Mouse (Mus musculus) ovary, postnatal 10 days (tissue): Measurements from ENCODE around the gene Camta1.

Experiments used
- DNase-seq: peaks from one replicate; pipeline ENCODE4 v3.0.0; 2022; ENCODE audit warnings: low spot score

Gene Camta1

DNA sequence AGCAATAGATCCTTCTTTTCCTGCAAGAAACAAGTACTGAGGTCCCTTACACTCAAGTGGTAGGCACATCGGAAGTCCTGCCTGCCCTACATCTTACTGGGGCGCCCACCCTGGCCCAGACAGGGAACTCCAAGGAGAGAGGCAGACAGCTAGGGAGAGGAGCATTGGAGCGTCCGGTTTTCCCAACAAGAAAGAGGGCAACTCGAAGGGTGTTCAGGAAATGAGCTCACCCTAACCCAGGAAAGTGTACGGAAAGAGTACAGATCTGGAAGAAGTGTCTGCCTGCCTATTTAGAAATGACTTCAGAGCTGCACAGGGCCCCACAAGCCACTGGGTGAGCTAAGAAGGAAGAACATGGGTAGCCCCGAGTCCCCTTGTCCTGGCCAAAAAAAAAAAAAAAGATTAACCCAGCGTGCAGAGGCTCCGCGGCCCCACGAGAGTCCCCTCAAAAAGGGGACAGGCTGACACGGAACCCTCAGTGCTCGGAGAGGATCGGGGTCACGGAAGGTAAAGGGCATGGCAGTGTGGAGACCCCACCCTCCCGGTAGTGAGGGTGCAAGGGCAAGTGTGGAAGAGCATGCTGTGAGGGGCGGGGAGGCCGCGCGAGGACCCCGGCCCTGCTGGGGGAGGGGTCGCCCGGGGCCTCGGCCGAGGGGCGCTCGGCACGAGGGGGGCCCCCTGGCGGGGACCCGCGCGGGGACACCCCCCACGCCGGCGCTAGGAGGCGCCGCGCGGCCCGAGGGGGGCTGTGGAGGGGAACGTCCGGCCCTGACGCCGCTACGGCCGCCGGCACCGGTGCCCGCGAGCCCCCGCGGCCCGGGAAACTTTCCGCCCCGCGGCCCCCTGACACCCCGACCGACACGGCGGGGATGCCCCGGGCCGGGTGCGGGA lies 990 bp downstream of the Camta1 start:
- no peak for DNase-seq

DNA sequence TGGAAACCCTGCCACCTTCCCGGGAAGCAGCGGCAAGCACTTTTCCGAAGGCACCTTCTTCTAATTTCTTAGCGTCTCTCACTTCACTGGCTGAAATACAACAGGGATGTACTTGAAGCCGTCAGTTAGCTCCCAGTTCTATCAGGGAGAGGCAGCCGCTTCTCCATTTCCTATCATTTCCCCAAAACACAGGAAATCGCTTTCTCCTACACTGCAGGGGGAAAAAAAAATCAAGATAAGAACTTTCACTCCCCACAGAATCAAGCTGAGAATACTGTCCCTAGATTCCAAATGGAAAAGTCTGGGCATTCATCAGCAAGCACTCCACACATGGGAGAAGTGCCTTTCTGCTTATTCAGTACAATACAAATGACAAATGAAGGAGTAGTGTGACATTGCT lies 2.4 kb downstream of the Camta1 start:
- no peak for DNase-seq

DNA sequence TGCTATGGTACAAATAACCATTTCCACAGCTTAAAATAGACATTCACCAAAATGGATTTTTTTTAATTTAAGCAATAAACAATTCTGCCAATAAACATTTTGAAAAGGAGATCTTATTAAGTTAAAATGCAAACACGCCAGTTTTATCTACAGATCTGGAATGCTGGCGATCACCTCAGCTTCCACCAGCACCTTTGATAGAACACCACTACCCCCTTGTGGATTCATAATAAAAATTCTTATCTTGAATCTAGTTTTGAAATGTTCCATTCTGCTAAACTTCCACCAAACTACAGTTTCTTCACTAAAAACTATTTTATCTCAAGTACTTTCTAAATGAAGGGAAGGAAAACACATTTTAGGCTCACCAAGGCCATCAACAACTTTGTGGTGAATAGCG lies 7.7 kb downstream of the Camta1 start:
- no peak for DNase-seq

DNA sequence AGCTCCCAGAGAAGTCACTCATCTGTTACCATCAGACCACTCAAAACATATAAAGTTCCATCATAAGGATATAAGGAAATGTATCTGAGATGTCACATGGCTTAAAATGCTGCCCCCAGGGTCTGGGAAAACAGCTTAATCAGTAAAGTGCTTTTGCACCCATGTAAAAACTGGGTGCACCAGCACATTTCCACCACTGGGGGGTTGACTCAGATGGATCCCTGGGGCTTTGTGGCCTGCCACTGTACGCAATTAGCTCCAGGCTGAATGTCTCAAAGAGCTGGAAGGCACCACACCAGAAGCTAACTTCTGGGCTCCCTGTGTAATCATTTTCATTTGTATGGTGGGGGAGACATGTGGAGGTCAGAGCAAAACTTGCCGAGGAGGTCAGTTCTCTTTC lies 10.5 kb downstream of the Camta1 start:
- DNase-seq = peak; percentile 5

DNA sequence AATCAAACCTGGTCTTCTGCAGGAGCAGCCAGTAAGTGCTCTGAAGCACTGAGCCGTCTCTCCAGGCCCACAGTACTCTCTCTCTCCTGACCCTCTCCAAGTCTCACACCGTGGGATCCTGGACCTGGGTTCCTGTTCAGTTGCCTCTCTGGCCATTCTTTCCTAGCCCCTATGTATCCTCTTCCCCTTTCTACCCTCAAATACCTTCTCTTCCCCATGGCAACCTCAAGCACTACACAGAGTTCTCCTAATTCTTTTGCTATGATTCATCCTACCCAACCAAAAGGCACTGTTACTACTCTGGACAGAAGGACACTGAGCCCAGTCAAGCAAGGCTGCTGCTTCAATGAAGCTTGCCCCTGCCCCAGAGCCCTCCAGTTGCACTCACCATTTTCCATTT lies 19.1 kb downstream of the Camta1 start:
- no peak for DNase-seq

DNA sequence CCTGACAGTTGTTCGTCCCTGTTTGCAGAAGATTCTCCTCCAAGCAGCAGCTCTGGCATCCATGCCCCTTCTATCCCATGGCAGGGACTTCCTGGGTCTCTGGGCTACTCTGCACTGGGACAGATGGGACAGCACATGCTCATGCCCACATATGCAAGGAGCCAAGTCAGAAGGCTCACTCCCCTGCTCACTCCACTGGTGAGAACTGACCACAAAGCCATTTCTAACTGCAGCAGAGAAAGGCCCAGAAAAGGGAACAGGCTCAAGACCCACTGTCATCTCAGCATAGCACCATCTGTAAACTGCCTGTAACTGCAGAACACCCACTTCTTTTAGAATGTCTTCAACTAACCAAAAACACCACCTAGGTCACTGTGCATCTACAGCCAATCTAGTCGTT lies 23.2 kb downstream of the Camta1 start:
- DNase-seq = no peak

DNA sequence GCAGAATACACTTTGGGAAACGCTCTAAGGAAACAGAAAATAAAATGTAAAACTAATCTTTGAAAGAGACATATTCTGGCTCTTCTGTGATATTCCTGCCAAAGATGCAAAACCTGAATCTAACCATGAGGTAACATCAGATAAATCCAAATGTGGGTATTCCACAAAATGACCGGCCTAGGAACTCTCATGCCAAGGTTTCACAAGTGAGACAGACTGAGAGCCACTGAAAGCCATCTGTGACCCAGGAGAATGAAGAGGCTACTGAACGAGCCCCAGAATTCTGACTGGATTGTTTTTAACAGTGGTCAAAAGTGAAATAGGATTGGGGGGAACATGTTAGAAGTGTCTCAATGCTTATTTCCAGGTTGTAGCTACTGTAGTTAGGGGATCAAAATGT lies 25.8 kb downstream of the Camta1 start:
- DNase-seq = no peak

DNA sequence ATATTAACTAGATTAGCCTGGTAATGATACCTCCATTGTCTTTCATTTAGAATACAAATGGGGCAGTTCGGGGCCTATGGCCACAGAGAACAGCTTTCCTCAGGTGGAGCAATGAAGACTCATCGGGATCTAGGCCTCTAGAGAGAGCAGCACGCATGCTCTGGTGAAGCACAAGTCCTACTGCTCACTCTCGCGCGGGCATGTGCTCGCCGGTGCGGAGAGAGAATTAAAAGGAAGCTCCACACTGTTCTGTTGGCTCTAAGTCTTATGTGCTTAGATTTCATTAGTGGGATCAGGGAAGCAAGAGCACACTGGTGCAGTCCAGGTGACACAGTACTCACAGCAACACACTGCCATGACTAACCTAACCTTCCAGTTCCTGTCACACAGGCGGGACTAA lies 27.1 kb downstream of the Camta1 start:
- DNase-seq = no peak

DNA sequence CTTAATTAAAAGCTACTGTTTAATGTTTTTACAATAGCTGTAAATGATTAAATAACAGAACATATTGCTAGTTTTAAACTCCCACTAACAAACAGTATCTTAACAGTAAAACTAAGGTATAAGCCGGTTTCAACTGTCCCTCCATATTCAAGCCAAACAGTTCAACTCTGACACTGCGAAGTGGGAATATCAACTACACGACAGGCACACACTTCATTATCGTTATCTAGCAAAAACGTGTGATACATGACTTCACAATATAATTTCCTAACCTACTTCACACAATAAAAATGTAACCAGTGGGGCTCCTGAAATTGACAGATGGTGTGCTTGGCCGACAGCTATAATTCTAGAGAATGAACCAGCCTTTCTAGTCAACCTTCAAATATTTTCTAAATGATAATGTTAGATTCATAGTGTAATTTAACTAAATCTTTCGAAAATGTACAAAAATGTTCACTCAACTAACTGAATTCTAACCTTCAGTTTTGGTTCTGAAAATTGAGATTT lies 27.7 kb downstream of the Camta1 start:
- no peak for DNase-seq

DNA sequence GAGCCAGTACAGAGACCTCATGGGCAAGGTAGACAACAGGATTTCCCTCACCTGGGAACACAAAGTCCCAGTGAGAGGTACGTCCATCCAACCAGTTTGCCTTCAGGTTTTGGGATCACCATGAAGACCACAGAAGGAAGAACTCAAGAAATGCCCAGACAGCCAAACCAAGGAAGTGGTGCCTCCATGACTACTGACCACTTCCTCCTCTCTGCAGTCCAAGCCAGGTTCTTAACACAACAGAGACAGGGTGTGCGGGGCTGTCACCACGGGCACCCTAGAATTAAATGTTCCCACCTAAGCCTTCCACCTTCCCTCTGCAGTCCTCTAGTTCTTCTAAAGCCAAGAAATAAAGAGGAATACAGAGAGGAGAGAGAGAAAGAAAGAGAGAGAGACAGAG lies 33.8 kb downstream of the Camta1 start:
- DNase-seq = no peak

DNA sequence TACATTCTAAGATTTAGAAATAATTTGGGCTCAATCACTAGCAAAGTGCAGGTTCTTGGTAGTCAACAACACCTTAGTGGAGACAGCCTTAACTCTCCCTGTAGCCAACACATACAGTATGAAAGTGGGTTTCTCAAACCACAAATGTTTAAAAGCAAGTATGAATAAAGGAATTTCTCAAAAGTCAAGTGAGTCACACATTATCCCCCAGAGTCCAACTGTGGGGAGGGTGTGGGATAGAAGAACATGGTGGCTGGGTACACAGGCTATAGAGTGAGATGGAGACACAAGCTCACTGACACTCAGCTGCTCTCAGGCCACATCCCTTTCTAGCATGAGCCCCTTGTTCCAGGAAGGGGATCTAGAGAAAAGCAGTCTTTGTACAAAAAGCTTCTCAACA lies 34.3 kb downstream of the Camta1 start:
- DNase-seq = no peak

DNA sequence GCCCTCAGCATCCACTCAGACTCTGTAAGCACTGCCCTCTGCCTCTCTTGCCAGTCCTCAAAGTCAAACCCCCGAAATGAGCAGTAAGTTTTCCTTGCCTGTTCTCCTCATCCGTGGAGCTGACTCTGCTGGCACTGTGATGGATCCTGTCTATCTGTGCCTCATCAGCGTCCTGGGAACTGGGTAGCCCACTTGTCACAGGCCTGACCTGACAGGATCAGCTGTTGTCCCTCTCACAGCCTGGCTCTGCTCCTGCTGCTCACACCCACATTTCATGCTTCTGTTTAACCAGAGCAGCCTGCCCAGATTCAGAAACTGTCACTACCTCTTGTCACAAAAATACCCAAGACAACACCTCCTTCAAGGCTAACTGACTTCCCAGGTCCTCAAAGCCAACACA lies 37.7 kb downstream of the Camta1 start:
- DNase-seq = no peak

DNA sequence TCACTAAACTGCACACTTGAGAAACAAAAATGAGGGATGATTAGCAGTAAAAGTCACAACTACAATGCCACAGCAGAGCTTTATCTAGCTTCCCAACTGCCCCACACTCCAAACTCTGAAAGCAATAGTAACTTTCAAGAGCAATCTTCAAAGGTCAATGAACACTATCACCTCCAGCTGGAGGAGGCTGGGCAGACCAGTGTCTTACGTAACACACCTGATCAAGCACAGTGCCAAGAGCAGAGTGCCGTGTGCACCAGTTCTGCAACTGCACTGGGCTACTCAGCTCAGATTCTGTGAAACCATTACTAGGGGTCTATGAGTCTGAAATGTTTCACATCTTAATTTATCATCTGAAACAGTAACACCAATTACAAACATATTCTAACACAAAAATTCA lies 38.7 kb downstream of the Camta1 start:
- DNase-seq = no peak

DNA sequence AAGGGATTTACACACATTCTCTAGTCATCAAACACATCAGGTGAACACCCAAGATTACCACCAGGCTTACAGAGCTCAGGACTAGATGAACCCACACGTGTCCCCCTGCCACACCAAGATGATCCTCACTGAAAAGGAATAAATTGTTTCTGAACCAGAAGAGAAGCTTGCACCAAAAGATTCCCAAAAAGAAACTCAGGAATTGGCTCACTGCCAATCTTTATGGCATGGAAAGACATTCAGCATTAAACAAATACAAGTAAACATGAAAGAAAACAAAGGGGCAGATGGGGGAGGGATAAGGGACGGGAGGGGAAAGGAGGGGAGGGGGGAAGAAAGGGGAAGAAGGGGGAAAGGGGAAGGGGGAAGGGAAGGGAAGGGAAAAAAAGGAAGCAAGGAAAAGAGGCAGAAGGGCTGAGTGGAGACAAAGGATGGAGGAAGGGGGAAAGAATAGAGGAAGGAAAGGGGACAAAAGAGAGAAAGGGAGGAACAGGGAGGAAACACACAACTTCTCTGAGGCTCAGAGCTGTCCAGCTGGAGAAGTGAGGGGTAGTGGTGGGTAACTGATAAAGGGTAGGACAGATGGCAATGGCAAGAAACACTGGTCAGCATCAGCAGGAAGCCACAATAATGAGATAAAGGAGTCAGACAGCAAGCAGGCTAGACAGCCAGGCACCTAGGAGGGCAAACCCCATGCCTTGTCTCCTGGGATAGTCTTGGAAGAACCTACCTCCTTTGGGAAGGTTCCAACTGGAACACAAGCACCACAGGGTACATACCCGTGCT lies 43.5 kb downstream of the Camta1 start:
- no peak for DNase-seq

DNA sequence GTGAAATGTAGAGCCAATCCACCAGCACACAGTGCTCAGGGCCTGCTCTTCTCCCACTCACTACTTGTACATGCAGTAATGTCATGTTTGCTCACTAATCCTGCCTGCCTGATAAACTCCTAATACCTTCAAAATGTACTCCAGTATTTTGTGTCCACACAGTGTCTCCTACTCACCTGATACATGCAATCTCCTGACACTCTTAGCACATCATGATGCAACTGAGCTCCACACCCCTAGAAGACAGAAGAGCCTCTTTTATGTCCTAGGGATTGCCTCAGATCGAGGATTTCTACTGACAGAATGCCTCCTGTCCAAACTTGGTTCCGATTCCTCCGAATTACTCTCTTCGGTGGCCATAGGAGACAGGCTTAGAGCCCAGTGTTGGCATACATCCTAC lies 48.0 kb downstream of the Camta1 start:
- no peak for DNase-seq

DNA sequence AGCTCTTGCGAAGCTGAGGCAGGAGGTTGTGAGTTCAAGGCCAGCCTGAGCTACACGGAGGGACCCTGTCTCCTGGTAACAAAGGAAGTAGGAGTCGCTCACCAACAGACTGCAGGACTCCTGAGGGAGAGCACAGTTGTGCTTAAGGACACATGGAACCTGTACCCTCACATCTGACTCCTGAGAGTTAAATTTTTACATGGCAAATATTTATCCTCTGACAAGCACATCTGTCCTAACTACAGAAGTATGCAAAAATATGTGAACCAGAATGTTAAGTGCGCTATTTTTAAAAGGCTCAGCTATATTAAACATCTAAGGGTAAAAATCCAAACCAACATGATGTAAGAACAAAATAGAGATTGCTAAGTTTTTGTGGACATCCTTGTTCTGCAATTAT lies 56.0 kb downstream of the Camta1 start:
- DNase-seq = no peak

DNA sequence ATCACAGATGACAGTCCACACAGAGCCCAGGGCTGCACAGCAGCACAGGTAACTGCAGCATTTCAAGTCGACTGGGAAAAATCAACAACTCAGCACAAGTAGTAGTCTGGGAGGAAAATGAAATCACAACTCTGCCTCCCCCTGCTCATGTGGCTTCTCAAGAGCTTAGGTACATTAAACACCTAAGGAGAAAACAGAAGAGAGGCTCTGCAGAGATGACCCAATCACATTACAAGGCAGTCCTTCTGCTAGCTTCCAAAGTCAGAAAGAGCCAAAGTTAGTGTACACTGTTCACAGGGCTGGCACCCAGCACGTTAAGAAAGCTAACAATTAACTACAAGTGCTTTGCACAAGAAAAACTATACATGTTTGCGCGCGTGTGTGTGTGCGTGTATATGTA lies 56.6 kb downstream of the Camta1 start:
- DNase-seq = no peak

DNA sequence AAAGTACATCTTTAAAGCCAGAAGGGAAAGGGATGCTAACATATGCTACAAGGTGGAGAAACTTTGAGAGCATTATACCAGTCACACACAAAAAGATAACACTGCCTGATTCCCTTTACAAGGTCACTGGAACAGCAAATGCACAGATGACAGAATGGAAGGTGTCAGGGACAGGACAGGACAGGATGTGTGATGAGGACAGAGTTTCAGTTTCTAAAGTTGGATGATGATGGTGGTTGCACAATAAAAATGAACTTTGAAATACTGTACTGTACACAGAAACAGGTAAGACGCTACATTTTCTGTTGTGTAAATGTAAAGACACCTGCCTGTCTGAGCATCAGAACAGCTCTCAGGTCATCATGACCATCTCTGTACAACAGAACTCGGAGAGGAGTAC lies 57.5 kb downstream of the Camta1 start:
- no peak for DNase-seq

DNA sequence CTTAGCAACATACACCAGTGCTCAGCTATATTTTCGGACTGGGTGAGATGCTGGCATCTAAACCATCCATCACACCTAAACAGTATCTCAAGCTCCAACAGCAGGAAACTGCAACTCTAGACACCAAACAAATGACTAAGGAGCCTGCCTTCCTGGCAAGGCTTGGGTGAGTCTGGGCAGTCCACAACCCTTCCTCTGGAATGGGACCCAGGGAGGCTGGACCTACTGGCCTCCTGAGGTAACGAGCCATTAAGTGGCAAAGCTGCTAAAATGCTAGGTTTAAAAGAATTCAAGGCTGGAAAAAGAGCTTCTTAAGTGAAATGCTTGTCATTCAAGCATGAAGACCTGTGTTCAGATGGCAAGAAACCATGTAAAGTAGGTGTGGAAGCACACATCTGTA lies 63.0 kb downstream of the Camta1 start:
- DNase-seq = no peak

DNA sequence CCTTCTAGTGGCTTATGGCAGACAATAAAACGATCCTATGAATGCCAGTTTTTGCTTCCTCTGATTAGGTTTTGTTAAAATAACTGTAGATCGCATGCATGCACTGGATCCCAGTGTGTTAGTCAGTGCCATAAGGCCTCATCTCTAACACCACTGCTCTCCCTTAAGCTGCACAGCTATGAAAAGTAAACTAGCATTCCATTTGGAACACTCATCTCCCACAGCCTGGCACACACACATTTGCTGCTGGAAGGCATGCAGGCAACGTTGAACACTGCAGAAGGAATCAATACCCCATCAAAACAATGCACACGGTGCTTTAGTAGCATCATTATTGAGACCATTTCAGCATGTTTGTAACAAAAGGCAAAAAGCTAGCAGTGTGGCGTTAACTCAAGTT lies 68.0 kb downstream of the Camta1 start:
- no peak for DNase-seq

DNA sequence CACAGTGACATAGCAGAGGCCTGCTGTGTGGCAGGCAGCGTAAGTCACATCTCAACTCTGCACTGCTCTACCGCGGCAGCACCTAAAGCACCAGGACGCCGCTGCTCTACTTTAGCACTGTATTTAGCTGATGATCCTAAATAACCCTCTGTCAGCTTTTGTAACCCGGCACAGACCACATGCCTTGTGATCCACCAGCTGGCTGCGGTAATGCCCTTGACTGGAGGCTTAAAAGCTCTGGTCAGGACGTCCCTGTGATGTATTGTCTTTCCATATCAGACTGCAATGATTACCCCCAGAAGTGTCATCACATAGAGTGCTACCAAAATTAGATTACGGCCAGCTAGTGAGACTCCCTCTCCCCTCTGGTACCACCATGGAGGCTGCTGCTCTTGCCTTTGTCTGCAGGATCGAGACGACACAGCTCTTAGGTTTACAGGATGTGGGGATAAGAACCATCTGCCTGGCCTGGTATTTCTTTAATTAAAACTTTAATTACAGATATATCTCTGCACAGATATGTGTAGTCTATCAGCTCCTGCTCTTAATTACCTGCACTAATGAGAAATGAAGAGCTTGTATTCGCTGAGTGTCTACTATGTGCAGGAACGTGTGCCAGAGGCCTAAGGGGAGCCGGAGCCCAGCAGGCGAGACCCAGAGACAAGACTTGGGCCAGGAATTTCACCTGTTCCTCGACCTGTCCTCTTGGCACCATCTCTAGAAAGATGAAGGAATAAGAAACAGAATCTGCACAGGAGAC lies 74.5 kb downstream of the Camta1 start:
- no peak for DNase-seq

DNA sequence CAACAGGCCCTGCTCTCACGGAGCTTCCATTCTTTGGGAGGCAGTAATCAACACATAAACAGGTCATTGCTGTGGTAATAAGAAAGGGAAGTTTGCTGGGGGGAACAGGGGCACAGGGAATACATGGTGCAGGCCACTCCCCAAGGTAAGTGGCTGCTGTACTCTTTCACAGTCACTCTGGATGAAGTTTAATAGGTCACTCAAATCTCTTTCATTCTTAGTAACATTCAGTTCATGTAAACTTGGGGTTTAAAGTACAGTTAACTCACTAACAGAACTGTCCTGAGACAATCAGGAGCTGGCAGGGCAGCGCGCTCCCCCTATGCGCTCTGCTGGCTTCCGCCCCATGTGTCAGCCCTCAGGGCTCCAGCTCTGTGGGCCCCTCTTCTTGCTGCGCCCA lies 81.2 kb downstream of the Camta1 start:
- DNase-seq = no peak
